Mouse (Mus musculus): ENCODE measurements at regions not wholly inside any gene's neighbourhood (a gene's known extent, or its start where the extent isn't known, plus 50 kb on each side); places are given as distances from the start of the nearest gene placed in this dataset.

GRCm38 (mm10) chr10:91293226-91293625 lies 112.1 kb upstream of the Tmpo start:
- TF ChIP-seq GATA1 (IDR thresholded peaks at IDR 0.05; ENCODE audit: low read length): no peak
- no peak for TF ChIP-seq TAL1 (IDR thresholded peaks at IDR 0.05; ENCODE audit: low read length)
